8 mouse cellular contexts compared by ENCODE assay signal in genomic region chr1:59967291-59967690, GRCm38 (mm10). TPM values are rescaled to one million over a fixed set of nuclear protein-coding genes. Genes with fewer than 3 reads are reported as not detected.
DNase-seq lines count a peak whose midpoint lies in the region; ATAC-seq and TF ChIP-seq lines count a peak whose summit lies in the region.

No protein-coding gene starts in this region.

- H3K36me3 ChIP-seq in midbrain, postnatal 0 days (ENCODE audit: insufficient read depth, low read length), result peaks cover 12% of the 10 kb centered on the region
- peaks cover 62% of the 10 kb centered on the region for H3K36me3 ChIP-seq in midbrain, embryonic 10.5 days
- H3K36me3 ChIP-seq in lung, postnatal 0 days (ENCODE audit: insufficient read depth, low read length), result peaks cover 24% of the 10 kb centered on the region

- no peak for TF ChIP-seq EP300 in lung, postnatal 0 days (IDR thresholded peaks at IDR 0.05)

- TF ChIP-seq CTCF in midbrain, postnatal 0 days (IDR thresholded peaks at IDR 0.05), result peak; percentile 68
- TF ChIP-seq CTCF in lung, postnatal 0 days (IDR thresholded peaks at IDR 0.05), result peak; percentile 68

- DNase-seq in embryo, embryonic 10.5 days (ENCODE audit: low spot score), result peak; percentile 33
- DNase-seq in embryo, embryonic 10 days (ENCODE audit: low spot score), result no peak
- peak; percentile 26 for DNase-seq in midbrain, postnatal 0 days (ENCODE audit: low spot score)
- no peak for DNase-seq in midbrain, embryonic 10.5 days (ENCODE audit: low spot score)
- peak; percentile 58 to 64 for DNase-seq in cerebellum, postnatal 14 days
- DNase-seq in lung, postnatal 0 days (ENCODE audit: low spot score), result peak; percentile 49
- DNase-seq in yolk sac, embryonic 10.5 days (ENCODE audit: low spot score), result no peak
- no peak for DNase-seq in gastrocnemius, adult 8-10 months (ENCODE audit: low spot score in 2 of 2)

- ATAC-seq in midbrain, postnatal 0 days (ENCODE audit: low FRiP score), result no peak
- ATAC-seq in lung, postnatal 0 days, result no peak

- H3K4me3 ChIP-seq in midbrain, postnatal 0 days (ENCODE audit: low read depth, low read length), result no peak overlapping the region
- no peak overlapping the region for H3K4me3 ChIP-seq in midbrain, embryonic 10.5 days
- H3K4me3 ChIP-seq in lung, postnatal 0 days (ENCODE audit: low read depth, low read length), result no peak overlapping the region

- WGBS in midbrain, postnatal 0 days, result 88% methylated on average over 4 of the region's 4 CpGs
- 90% methylated on average over 4 of the region's 4 CpGs for WGBS in midbrain, embryonic 10.5 days
- WGBS in lung, postnatal 0 days, result 87% methylated on average over 4 of the region's 4 CpGs

- H3K4me1 ChIP-seq in midbrain, postnatal 0 days (ENCODE audit: insufficient read depth, low read length), result no peaks in the 10 kb centered on the region
- no peaks in the 10 kb centered on the region for H3K4me1 ChIP-seq in midbrain, embryonic 10.5 days
- no peaks in the 10 kb centered on the region for H3K4me1 ChIP-seq in lung, postnatal 0 days (ENCODE audit: insufficient read depth, low read depth, low read length)

- no peak overlapping the region for H3K9ac ChIP-seq in midbrain, postnatal 0 days (replicated peaks; ENCODE audit: low read length, poor library complexity, severe bottlenecking)
- no peak overlapping the region for H3K9ac ChIP-seq in lung, postnatal 0 days (replicated peaks; ENCODE audit: low read depth)

- H3K27ac ChIP-seq in midbrain, postnatal 0 days (ENCODE audit: low read depth, low read length), result no peak overlapping the region
- H3K27ac ChIP-seq in midbrain, embryonic 10.5 days (replicated peaks), result no peak overlapping the region
- H3K27ac ChIP-seq in lung, postnatal 0 days (ENCODE audit: low read length), result no peak overlapping the region

- no peaks in the 10 kb centered on the region for H3K27me3 ChIP-seq in midbrain, postnatal 0 days (ENCODE audit: insufficient read depth, low read length)
- H3K27me3 ChIP-seq in midbrain, embryonic 10.5 days (ENCODE audit: low read depth, poor library complexity, severe bottlenecking), result no peaks in the 10 kb centered on the region
- H3K27me3 ChIP-seq in lung, postnatal 0 days (replicated peaks; ENCODE audit: insufficient read depth, low read length), result no peaks in the 10 kb centered on the region

- H3K9me3 ChIP-seq in midbrain, postnatal 0 days (ENCODE audit: low read length), result no peaks in the 10 kb centered on the region
- no peaks in the 10 kb centered on the region for H3K9me3 ChIP-seq in midbrain, embryonic 10.5 days (replicated peaks)
- no peaks in the 10 kb centered on the region for H3K9me3 ChIP-seq in lung, postnatal 0 days (ENCODE audit: low read length)

- no peak overlapping the region for H3K4me2 ChIP-seq in midbrain, postnatal 0 days (ENCODE audit: low read depth, low read length, poor library complexity, severe bottlenecking)
- H3K4me2 ChIP-seq in lung, postnatal 0 days (replicated peaks; ENCODE audit: low read depth, low read length), result no peak overlapping the region

RNA-seq across cellular contexts. Expression of gene Fam117b, which starts 54.5 kb away (rescaled TPM):
- 74.0 and 99.4 TPM in 2 replicates for total RNA-seq in midbrain, postnatal 0 days (2014; rRNA removed)
- polyA plus RNA-seq in midbrain, postnatal 0 days (2015; fragmentation: Nextera tagmentation; extraction: Ambion mirVana), result 37.0 and 43.7 TPM in 2 replicates
- polyA plus RNA-seq in midbrain, embryonic 10.5 days (2016; fragmentation: Nextera tagmentation; extraction: Ambion mirVana), result 8.5 and 11.3 TPM in 2 replicates
- 12.5 and 12.7 TPM in 2 replicates for polyA plus RNA-seq in lung, postnatal 0 days (2015; fragmentation: Nextera tagmentation; extraction: Ambion mirVana)
- 1 to 10 TPM; 4.1 to 5.9 (median 5.1) TPM for total RNA-seq in gastrocnemius, adult 8-10 months (2022)

Comparison
In these comparisons a context has a peak if more than half of its experiments do, and no peak if none do; other contexts are left out.
1. DNase-seq: peak in embryo, embryonic 10.5 days (single experiment), midbrain, postnatal 0 days (single experiment), cerebellum, postnatal 14 days (2 of 2) and lung, postnatal 0 days (single experiment); none in embryo, embryonic 10 days (single experiment), midbrain, embryonic 10.5 days (single experiment), yolk sac, embryonic 10.5 days (single experiment) and gastrocnemius, adult 8-10 months (0 of 2).